Mouse (Mus musculus) layer of hippocampus, adult 18-20 months (tissue): ENCODE results near the gene Pdia4. TPM values are rescaled to one million over a fixed set of nuclear protein-coding genes. Genes with fewer than 3 reads are reported as not detected.
"Not testable (repeated sequence)": the region's sequence is repeated elsewhere in the genome, so short reads cannot be mapped to it uniquely, and the experiment has no call there.

Experiments used
- DNase-seq, 2 experiments: peaks; one replicate each; pipeline ENCODE4 v3.0.0; 2022; ENCODE audit warnings: low spot score in 2 of 2
- long read RNA-seq: library from polyadenylated mRNA; stranded (forward); transcript quantifications from one replicate; pipeline ENCODE4 v2.0.0, GENCODE M21; 2021
- total RNA-seq, 2 experiments: library from RNA; stranded (reverse); gene quantifications; 2 replicates each; pipeline ENCODE4 v1.2.3; 2021

Pdia4 gene
- 10 to 100 TPM; 73.1 to 74.2 TPM for total RNA-seq
- long read RNA-seq, transcript Pdia4-201 (10 exons, 2,399 nt): major isoform, 98 of 104 reads
- long read RNA-seq, partial matches to known transcripts: 5 of 104 reads
- long read RNA-seq, other reads (novel, unspliced or antisense): 1 of 104 reads

GRCm38 (mm10) chr6:47813257-47813878 lies at the start of gene Pdia4:
TSS of gene Pdia4 (minus strand) at chr6:47813430.
- DNase-seq: peak; percentile 99

GRCm38 (mm10) chr6:47857729-47858128 lies 44.5 kb upstream of the Pdia4 start:
- DNase-seq: not testable (repeated sequence)

GRCm38 (mm10) chr6:47857241-47857640 lies 44.0 kb upstream of the Pdia4 start:
- no peak for DNase-seq

GRCm38 (mm10) chr6:47845779-47846178 lies 32.5 kb upstream of the Pdia4 start:
- DNase-seq: no peak

GRCm38 (mm10) chr6:47842337-47842736 lies 29.1 kb upstream of the Pdia4 start:
- DNase-seq: no peak

- DNase-seq: no peak
These were observed 28.6 kb upstream of the Pdia4 start for GRCm38 (mm10) chr6:47841831-47842230.

GRCm38 (mm10) chr6:47841077-47841476 lies 27.8 kb upstream of the Pdia4 start:
- DNase-seq: no peak

GRCm38 (mm10) chr6:47837630-47838029 lies 24.4 kb upstream of the Pdia4 start:
- no peak for DNase-seq

GRCm38 (mm10) chr6:47835984-47836521 lies 22.8 kb upstream of the Pdia4 start:
- DNase-seq: peak; percentile 24 to 52

GRCm38 (mm10) chr6:47835482-47835983 lies 22.3 kb upstream of the Pdia4 start, which contains the start of gene Zfp398:
TSS of gene Zfp398 (plus strand) at chr6:47835661.
- peak; percentile 93 to 96 for DNase-seq

- DNase-seq: no peak
These were observed 19.0 kb upstream of the Pdia4 start for GRCm38 (mm10) chr6:47832220-47832619.

GRCm38 (mm10) chr6:47830104-47831078 lies 17.2 kb upstream of the Pdia4 start, which contains the start of gene Zfp786:
TSS of gene Zfp786 (minus strand) at chr6:47830867.
- peak; percentile 87 to 93 for DNase-seq

- DNase-seq: no peak
These were observed 15.7 kb upstream of the Pdia4 start for GRCm38 (mm10) chr6:47828950-47829349.

- DNase-seq: no peak
These were observed 14.2 kb upstream of the Pdia4 start for GRCm38 (mm10) chr6:47827462-47827861.

GRCm38 (mm10) chr6:47824241-47824640 lies 11.0 kb upstream of the Pdia4 start:
- DNase-seq: no peak

GRCm38 (mm10) chr6:47821776-47822175 lies 8.5 kb upstream of the Pdia4 start:
- DNase-seq: no peak

GRCm38 (mm10) chr6:47821236-47821635 lies 8.0 kb upstream of the Pdia4 start:
- DNase-seq: no peak

- no peak for DNase-seq
These were observed 6.5 kb upstream of the Pdia4 start for GRCm38 (mm10) chr6:47819626-47820325.

- DNase-seq: no peak
These were observed 5.5 kb upstream of the Pdia4 start for GRCm38 (mm10) chr6:47818721-47819120.

- no peak for DNase-seq
These were observed 2.9 kb upstream of the Pdia4 start for GRCm38 (mm10) chr6:47816151-47816550.
